Mouse (Mus musculus) bone marrow, adult 2 months (tissue): ENCODE data around the gene Lrrc49. TPM values are rescaled to one million over a fixed set of nuclear protein-coding genes. Genes with fewer than 3 reads are reported as not detected.

Experiments used
- H3K27ac ChIP-seq: fragments of 200-500 bp; 2 replicates; pipeline ENCODE4 v1.5.1; 2012; ENCODE audit warnings: low read depth, mild to moderate bottlenecking, control low read depth, inconsistent platforms, low read length; ENCODE audit not compliant: control insufficient read depth, poor library complexity, insufficient read depth
- H3K4me1 ChIP-seq: fragments of 200-500 bp; 2 replicates; pipeline ENCODE4 v1.6.1; 2011; ENCODE audit warnings: low read length; ENCODE audit not compliant: control insufficient read depth, insufficient read depth
- H3K4me3 ChIP-seq: fragments of 200-500 bp; replicated peaks from 2 replicates; pipeline ENCODE3; 2011; ENCODE audit warnings: mild to moderate bottlenecking, low read depth, low read length, control low read depth; ENCODE audit not compliant: control insufficient read depth
- CTCF ChIP-seq: fragments of 200-500 bp; IDR thresholded peaks from 2 replicates; pipeline ENCODE4 v1.5.1; 2011; ENCODE audit warnings: low read length, control low read depth; ENCODE audit not compliant: control insufficient read depth, insufficient read depth
- POLR2A ChIP-seq: fragments of 200-500 bp; IDR thresholded peaks from 2 replicates; pipeline ENCODE4 v1.6.1; 2011; ENCODE audit warnings: low read depth, mild to moderate bottlenecking, control low read depth, low read length, borderline replicate concordance; ENCODE audit not compliant: control insufficient read depth
- WGBS: fragments of 180-500 bp; shearing (Covaris S2); methylation state at CpG from one replicate; pipeline ENCODE4 v1.1.7; 2018; 5-methylcytosine and 5-hydroxymethylcytosine counted together
- polyA plus RNA-seq: library from polyadenylated mRNA; stranded (reverse); fragments of >200 nt; gene quantifications from 2 replicates; pipeline ENCODE4 v1.2.4, GENCODE M21; 2011; ENCODE audit warnings: low replicate concordance; ENCODE audit not compliant: missing spikeins, insufficient read depth, insufficient read length

Gene Lrrc49
- polyA plus RNA-seq, 1 experiment, result not detected

GRCm38 (mm10) chr9:60665535-60665934 lies 22.4 kb downstream of the Lrrc49 start:
- Histone ChIP-seq H3K4me1 (no peaks in the 10 kb centered on the region), H3K27ac (no peak overlapping the region), H3K4me3 (no peak overlapping the region)
- whole genome bisulfite sequencing, result 73% methylated on average over 3 of the region's 3 CpGs
- TF ChIP-seq CTCF, result no peak
- TF ChIP-seq POLR2A, result no peak

GRCm38 (mm10) chr9:60664866-60665265 lies 23.1 kb downstream of the Lrrc49 start:
- WGBS, result 88% methylated on average over 5 of the region's 5 CpGs
- TF ChIP-seq POLR2A, result no peak
- no peak for TF ChIP-seq CTCF
- no peaks in the 10 kb centered on the region for H3K4me1 ChIP-seq
- H3K4me3 ChIP-seq, result no peak overlapping the region
- no peak overlapping the region for H3K27ac ChIP-seq

- H3K27ac ChIP-seq, result no peak overlapping the region
- no peaks in the 10 kb centered on the region for H3K4me1 ChIP-seq
- WGBS, result 91% methylated on average over 12 of the region's 12 CpGs
- no peak overlapping the region for H3K4me3 ChIP-seq
- no peak for TF ChIP-seq POLR2A
These were observed 23.6 kb downstream of the Lrrc49 start for GRCm38 (mm10) chr9:60664385-60664784.

- Histone ChIP-seq H3K4me3 (no peak overlapping the region), H3K4me1 (no peaks in the 10 kb centered on the region), H3K27ac (no peak overlapping the region)
- WGBS, result 48% methylated on average over 2 of the region's 2 CpGs
- TF ChIP-seq CTCF (no peak), POLR2A (no peak)
These were observed 25.0 kb downstream of the Lrrc49 start for GRCm38 (mm10) chr9:60662936-60663335.

GRCm38 (mm10) chr9:60653582-60653981 lies 34.4 kb downstream of the Lrrc49 start:
- no peak overlapping the region for H3K27ac ChIP-seq
- H3K4me1 ChIP-seq, result no peaks in the 10 kb centered on the region
- no peak overlapping the region for H3K4me3 ChIP-seq
- TF ChIP-seq CTCF, result no peak
- no peak for TF ChIP-seq POLR2A

GRCm38 (mm10) chr9:60653137-60653536 lies 34.8 kb downstream of the Lrrc49 start:
- no peak overlapping the region for H3K4me3 ChIP-seq
- H3K4me1 ChIP-seq, result no peaks in the 10 kb centered on the region
- no peak overlapping the region for H3K27ac ChIP-seq
- WGBS, result 65% methylated on average over 1 of the region's 1 CpGs
- TF ChIP-seq CTCF, result no peak
- TF ChIP-seq POLR2A, result no peak

GRCm38 (mm10) chr9:60650277-60650676 lies 37.7 kb downstream of the Lrrc49 start:
- Histone ChIP-seq H3K4me1 (no peaks in the 10 kb centered on the region), H3K27ac (no peak overlapping the region), H3K4me3 (no peak overlapping the region)
- WGBS, result 85% methylated on average over 6 of the region's 6 CpGs
- no peak for TF ChIP-seq CTCF
- no peak for TF ChIP-seq POLR2A

GRCm38 (mm10) chr9:60648981-60649975 lies 38.7 kb downstream of the Lrrc49 start:
- Histone ChIP-seq H3K4me3 (no peak overlapping the region), H3K27ac (no peak overlapping the region), H3K4me1 (no peaks in the 10 kb centered on the region)
- 80% methylated on average over 18 of the region's 18 CpGs for WGBS
- TF ChIP-seq POLR2A (no peak), CTCF (no peak)

- no peak overlapping the region for H3K27ac ChIP-seq
- TF ChIP-seq CTCF, result no peak
- no peak for TF ChIP-seq POLR2A
- no peaks in the 10 kb centered on the region for H3K4me1 ChIP-seq
- 79% methylated on average over 2 of the region's 2 CpGs for WGBS
- no peak overlapping the region for H3K4me3 ChIP-seq
These were observed 54.4 kb downstream of the Lrrc49 start for GRCm38 (mm10) chr9:60633601-60634000.
